Mouse (Mus musculus): ENCODE data around the gene Esyt2.

Esyt2 gene

DNA sequence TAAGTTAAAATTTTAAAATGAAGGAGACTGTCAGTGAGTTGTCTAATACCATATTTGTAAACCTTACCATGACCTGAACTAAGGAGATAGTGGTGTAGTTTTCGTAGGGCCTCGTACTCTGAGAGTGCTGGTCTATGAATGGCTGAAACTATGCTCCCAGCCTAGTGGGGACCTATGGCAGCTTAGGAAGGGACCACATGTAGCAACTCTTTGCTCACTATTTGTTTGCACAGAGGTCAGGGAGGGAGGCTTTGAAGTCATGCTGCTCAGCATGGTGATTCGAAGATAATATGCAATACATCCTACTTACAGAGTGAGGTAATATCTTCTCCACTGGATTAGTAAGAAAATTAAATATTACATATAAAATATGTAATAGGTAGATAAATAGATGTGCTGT lies 73.7 kb downstream of the Esyt2 start:
- DNase-seq (ENCODE audit: low spot score in 2 of 2), result no peak

- DNase-seq (ENCODE audit: low spot score in 2 of 2), result no peak
Observed at GRCm38 (mm10) chr12:116362091-116362490, 81.1 kb downstream of the Esyt2 start.

DNA sequence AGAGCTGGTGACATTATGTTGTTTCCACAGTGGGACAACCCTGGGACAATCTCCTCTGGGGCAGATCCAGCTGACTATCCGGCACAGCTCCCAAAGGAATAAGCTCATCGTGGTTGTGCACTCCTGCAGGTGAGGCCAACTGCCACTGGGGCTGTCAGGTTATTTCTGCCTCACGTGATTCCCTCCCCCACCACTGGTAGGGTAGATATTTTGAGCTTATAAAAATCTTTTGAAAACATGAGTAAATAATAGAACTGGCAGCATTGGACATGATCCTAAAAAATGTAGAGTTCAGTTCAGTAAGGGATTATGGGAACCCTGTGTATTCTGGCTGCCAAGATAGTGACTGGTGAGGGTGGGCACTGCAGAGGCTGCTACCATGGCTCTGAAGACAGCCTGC lies 85.9 kb downstream of the Esyt2 start:
- DNase-seq (ENCODE audit: low spot score in 2 of 2), result no peak

DNA sequence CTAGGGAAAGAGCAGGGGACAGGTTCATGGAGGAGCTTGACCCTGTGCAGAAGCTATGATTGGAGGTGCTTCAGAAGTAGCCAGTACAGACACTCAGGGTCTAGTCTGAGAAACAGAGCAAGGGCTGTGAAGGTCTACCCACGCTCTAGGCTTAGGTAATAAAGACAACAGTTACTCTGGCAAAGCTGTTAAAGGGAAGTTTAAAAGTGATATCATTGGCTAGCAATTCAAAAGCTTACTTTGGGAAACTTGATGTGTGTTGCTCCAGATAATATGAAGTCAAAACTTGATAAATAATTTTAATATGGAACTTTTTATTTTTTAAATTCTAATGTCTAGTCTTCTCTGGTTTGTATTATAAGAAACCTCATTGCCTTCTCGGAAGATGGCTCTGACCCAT lies 86.3 kb downstream of the Esyt2 start:
- no peak for DNase-seq (ENCODE audit: low spot score in 2 of 2)

- DNase-seq (ENCODE audit: low spot score in 2 of 2), result no peak
Observed at GRCm38 (mm10) chr12:116368857-116369256, 87.9 kb downstream of the Esyt2 start.

DNA sequence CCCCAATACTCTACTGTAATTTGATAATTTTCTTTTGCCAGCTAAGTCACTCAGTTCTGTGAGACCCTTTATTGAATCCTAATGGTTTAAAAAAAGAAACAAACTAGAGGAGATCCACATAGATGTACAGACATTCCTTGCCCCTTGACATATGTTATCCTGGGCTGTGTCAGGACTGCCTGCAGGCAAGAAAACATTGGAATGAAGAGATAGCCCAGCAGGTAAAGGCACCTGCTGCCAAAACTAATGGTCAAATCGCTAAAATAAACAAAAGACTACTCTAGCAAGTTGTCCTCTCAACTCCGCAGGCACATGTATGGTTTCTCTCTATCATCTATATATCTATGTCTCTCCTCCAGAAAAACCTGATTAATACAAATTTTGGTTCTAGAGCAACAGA lies 102.1 kb downstream of the Esyt2 start:
- DNase-seq (ENCODE audit: low spot score in 2 of 2), result no peak

DNA sequence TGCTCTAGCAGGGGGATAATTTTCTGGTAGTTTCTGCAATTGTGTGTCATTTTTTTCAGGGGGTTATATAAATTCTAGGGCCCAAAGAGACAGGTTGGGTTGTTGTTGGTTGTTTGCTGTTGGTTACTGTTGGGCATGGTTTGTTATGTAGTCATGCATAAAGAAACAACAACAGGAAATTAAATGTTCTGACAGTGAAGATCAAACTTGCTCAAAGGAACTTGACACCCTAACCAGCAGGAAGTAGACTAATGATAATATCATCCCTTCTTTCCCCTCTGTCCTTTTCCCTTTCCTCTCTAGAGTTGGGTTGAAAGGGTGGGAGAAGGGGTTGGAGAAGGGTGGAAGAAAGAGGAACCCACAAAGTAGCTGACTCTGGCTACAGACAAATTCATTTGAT lies 103.0 kb downstream of the Esyt2 start:
- no peak for DNase-seq (ENCODE audit: low spot score in 2 of 2)

DNA sequence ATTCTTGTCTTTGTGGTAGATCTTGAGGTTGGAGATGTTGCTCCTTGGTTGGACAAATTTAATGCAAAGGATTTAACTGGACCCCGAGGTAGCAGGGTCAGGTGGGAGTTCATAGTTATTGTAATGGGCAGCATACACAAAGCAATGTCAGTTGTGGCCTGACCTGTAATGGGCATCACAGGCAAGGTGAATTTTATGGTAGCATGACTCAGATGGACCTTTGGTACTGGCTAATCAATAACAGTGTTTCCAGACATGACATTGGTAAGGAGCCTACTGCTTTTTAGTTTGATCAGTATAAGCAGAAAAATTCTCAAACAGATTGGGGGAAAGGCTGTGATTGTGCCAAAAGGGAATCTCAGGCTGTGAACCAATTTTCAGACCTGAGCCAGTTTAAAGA lies 105.8 kb downstream of the Esyt2 start:
- DNase-seq (ENCODE audit: low spot score in 2 of 2), result no peak

GRCm38 (mm10) chr12:116389868-116390267 lies 108.9 kb downstream of the Esyt2 start:
- no peak for DNase-seq (ENCODE audit: low spot score in 2 of 2)

DNA sequence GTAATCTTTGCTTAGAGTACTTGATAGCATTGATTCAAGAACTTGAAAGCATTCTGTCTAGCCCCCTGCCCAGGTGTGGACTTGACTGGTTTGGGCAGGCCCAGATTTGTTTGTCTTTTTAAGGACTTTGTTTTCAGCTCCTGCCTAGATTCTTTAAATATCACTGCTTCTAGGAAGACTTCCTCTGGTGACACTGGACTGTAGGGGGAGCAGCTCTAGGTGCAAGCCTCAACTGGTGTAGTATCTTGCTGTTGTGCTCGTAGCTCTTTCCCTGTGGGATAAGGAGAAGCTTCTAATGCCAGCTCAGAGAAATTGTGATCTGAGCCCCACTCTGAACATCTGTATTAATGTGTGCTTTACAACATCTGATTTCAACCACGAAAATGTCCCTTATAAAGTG lies 113.3 kb downstream of the Esyt2 start:
- DNase-seq (ENCODE audit: low spot score in 2 of 2), result no peak

- no peak for DNase-seq (ENCODE audit: low spot score in 2 of 2)
Observed at GRCm38 (mm10) chr12:116395312-116395711, 114.3 kb downstream of the Esyt2 start.

- no peak for DNase-seq (ENCODE audit: low spot score in 2 of 2)
Observed at GRCm38 (mm10) chr12:116396072-116396695, 115.2 kb downstream of the Esyt2 start.

- no peak for DNase-seq (ENCODE audit: low spot score in 2 of 2)
Observed at GRCm38 (mm10) chr12:116404012-116404679, 123.2 kb downstream of the Esyt2 start.

GRCm38 (mm10) chr12:116405045-116405835 lies 124.2 kb downstream of the Esyt2 start, which contains the start of gene Ncapg2:
Gene Ncapg2 (plus strand): TSS chr12:116405402.
- DNase-seq (ENCODE audit: low spot score in 2 of 2), result peak; percentile 97 to 98

GRCm38 (mm10) chr12:116405836-116406155 lies 124.8 kb downstream of the Esyt2 start:
- DNase-seq (ENCODE audit: low spot score in 2 of 2), result no peak

- DNase-seq (ENCODE audit: low spot score in 2 of 2), result no peak
Observed at GRCm38 (mm10) chr12:116407883-116408282, 126.9 kb downstream of the Esyt2 start.

DNA sequence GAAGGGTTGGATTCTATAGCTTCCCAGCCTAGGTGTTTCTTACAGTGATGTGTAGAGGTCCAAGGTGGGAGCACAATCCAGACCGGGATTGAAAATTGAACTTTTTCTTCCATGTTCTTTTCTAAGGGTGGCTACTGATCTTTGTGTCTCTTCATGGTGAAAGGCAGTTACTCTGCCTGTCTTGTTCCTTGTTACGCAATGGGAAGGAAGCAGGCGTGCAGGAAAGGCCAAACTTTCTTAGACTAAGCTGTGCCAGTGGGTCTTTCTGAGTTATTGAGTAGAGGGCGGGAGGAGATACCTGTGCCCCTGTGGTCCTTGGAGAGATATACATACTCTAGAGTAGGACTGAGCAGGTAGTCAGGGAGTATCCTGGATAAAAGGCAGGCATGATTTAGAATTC lies 133.9 kb downstream of the Esyt2 start:
- DNase-seq (ENCODE audit: low spot score in 2 of 2), result no peak

DNA sequence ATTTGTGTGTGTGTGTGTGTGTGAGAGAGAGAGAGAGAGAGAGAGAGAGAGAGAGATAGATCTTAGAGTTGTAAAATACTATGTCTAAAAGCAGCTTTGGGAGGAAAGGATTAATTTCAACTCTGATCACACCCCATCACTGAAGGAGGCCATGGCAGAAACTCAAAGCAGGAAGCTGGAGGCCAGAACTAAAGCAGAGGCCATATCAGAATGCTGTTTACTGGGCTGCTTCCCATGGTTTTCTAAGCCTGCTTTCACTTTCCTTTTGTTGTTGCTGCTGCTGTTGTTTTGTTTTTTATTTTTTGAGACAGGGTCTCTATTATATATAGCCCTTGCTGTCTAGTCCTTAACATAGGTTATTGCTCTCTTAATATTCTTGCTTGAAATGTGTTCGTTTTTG lies 135.5 kb downstream of the Esyt2 start:
- DNase-seq (ENCODE audit: low spot score in 2 of 2), result no peak

GRCm38 (mm10) chr12:116421656-116422055 lies 140.7 kb downstream of the Esyt2 start:
- no peak for DNase-seq (ENCODE audit: low spot score in 2 of 2)

GRCm38 (mm10) chr12:116425392-116425791 lies 144.4 kb downstream of the Esyt2 start:
- DNase-seq (ENCODE audit: low spot score in 2 of 2), result no peak

- DNase-seq (ENCODE audit: low spot score in 2 of 2), result no peak
Observed at GRCm38 (mm10) chr12:116433742-116434141, 152.7 kb downstream of the Esyt2 start.

DNA sequence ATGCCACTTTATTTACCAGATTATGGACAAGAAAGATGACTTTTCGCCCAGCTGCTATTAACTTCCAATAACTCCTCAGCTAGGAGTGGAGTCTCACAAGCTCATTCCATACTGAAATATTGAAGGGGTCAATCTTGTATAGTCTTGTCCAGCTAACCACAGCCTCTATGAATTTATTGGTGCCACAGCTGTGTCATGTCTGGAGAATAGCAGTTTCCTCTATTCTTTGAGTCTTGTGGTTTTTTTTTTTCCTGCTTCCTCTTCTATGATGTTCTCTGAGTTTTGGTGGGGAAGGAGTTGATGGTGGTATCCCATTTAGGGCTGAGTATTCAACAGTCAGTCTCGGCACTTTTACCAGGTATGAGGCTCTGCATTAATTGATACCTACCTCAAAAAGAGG lies 154.2 kb downstream of the Esyt2 start:
- no peak for DNase-seq (ENCODE audit: low spot score in 2 of 2)

DNA sequence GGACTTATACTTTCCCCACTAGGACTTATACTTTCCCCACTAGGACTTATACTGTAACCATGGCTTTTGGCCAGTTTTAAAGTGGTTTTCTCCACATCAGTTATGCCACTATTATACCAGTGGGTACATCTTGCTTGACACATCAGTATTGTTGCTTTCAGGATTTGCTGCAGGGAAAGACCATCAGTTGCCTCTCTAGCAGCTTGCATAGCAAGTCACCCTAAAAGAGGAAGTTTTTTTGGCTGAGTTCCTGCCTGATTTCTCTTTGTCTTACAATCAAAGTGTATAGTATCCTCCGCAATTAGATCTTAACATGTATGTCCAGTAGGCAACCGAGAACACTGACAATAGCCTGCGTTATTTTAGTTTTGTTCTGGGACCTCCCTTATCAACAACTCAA lies 155.1 kb downstream of the Esyt2 start:
- DNase-seq (ENCODE audit: low spot score in 2 of 2), result no peak
